Mouse (Mus musculus) embryonic fibroblast, embryonic 13.5 days (primary cell): ENCODE data around the gene Ubac2.

ENCODE experiments used
- CTCF ChIP-seq: IDR thresholded peaks from 2 replicates; pipeline ENCODE4 v1.5.1; 2011; ENCODE audit warnings: mild to moderate bottlenecking, control low read depth, low read length, moderate library complexity, borderline replicate concordance; ENCODE audit not compliant: insufficient read depth
- POLR2A ChIP-seq: IDR thresholded peaks from 2 replicates; pipeline ENCODE4 v1.6.1; 2011; ENCODE audit warnings: low read depth, mild to moderate bottlenecking, control low read depth, low read length, moderate library complexity

GRCm38 (mm10) chr14:121990897-121991296, 112.5 kb downstream of the Ubac2 start:
- no peak for TF ChIP-seq CTCF
- no peak for TF ChIP-seq POLR2A
